Mouse (Mus musculus): ENCODE measurements around the gene Abhd4. TPM values are rescaled to one million over a fixed set of nuclear protein-coding genes. Genes with fewer than 3 reads are reported as not detected.
"Not testable (repeated sequence)": the region's sequence is repeated elsewhere in the genome, so short reads cannot be mapped to it uniquely, and the experiment has no call there.

The Abhd4 gene
- polyA plus RNA-seq, 1 experiment from 2014 or later = 39.9 TPM

- Histone ChIP-seq H3K9me3 (no peaks in the 10 kb centered on the region), H3K27me3 (replicated peaks; ENCODE audit: low read depth, poor library complexity, severe bottlenecking) (peaks cover 10% of the 10 kb centered on the region; the same call in 1 of the 2 replicates), H3K4me1 (peaks cover 31% of the 10 kb centered on the region), H3K4me3 (no peak overlapping the region), H3K27ac (replicated peaks) (no peak overlapping the region), H3K36me3 (replicated peaks) (no peaks in the 10 kb centered on the region)
- no peak for DNase-seq (ENCODE audit: low spot score)
- 53% methylated on average over 16 of the region's 16 CpGs for WGBS
These were observed 29.2 kb upstream of the Abhd4 start for GRCm38 (mm10) chr14:54224484-54225467.

GRCm38 (mm10) chr14:54225725-54226124 is 28.3 kb upstream of the Abhd4 start:
- Histone ChIP-seq H3K9me3 (no peaks in the 10 kb centered on the region), H3K27ac (replicated peaks) (no peak overlapping the region), H3K4me3 (no peak overlapping the region), H3K36me3 (replicated peaks) (no peaks in the 10 kb centered on the region), H3K27me3 (replicated peaks; ENCODE audit: low read depth, poor library complexity, severe bottlenecking) (peaks cover 10% of the 10 kb centered on the region; the same call in 1 of the 2 replicates), H3K4me1 (peaks cover 30% of the 10 kb centered on the region)
- DNase-seq (ENCODE audit: low spot score) = no peak
- 86% methylated on average over 11 of the region's 11 CpGs for WGBS

DNA sequence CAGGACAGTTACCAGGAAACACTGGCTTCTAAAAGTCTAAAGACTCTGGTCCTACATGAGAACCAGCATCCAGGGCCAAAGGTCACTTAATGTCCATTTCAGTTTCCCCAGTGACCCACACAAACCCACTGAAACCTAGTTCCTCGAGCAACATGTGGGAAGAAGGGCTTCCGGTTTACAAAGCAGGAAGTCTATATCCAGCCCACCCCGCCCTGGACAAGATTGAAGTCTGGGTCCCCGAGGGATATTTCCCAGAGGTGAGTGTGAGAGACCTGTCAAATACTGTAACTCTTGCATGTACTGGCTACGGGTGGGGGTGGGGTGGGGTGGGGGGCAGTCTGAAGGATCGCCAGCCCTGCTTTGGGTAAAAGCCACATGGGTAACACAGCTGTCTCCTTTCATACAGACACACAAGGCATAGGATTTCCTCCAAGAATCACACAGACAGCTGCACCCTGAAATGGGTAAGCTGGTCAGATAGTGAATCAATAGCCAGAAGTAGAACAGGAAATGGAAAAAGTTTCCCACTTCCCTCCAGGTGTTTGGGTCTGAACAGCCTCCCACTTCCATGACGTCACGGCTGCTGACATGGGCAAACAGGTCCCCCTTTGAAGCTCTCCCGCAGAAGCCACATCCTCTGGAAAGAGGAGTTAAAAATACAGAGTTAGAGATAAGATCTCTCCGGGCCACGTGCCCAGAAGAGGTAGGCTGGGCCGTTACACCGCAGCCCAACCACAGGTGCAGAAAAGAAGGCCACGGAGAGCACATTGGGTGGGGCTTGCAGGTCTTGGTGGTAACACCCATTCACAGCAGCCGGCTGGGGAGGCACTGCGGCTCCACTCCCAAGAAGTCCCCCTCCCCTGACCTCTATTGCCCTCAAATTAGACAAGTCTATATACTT is 26.8 kb upstream of the Abhd4 start:
- Histone ChIP-seq H3K9me3 (no peaks in the 10 kb centered on the region), H3K4me1 (peaks cover 30% of the 10 kb centered on the region), H3K27me3 (replicated peaks; ENCODE audit: low read depth, poor library complexity, severe bottlenecking) (peaks cover 10% of the 10 kb centered on the region; the same call in 1 of the 2 replicates), H3K36me3 (replicated peaks) (no peaks in the 10 kb centered on the region), H3K27ac (replicated peaks) (no peak overlapping the region; the same call in 1 of the 2 replicates), H3K4me3 (peak overlapping the region; percentile 55)
- 54% methylated on average over 16 of the region's 16 CpGs for WGBS
- no peak for DNase-seq (ENCODE audit: low spot score)

GRCm38 (mm10) chr14:54227911-54228451 is 26.0 kb upstream of the Abhd4 start:
- 1% methylated on average over 10 of the region's 10 CpGs for WGBS
- Histone ChIP-seq H3K27me3 (replicated peaks; ENCODE audit: low read depth, poor library complexity, severe bottlenecking) (peaks cover 10% of the 10 kb centered on the region; the same call in 1 of the 2 replicates), H3K36me3 (replicated peaks) (no peaks in the 10 kb centered on the region), H3K4me3 (peak overlapping the region; percentile 55), H3K27ac (replicated peaks) (peak overlapping the region; percentile 65), H3K4me1 (peaks cover 31% of the 10 kb centered on the region), H3K9me3 (no peaks in the 10 kb centered on the region)
- peak; percentile 78 for DNase-seq (ENCODE audit: low spot score)

DNA sequence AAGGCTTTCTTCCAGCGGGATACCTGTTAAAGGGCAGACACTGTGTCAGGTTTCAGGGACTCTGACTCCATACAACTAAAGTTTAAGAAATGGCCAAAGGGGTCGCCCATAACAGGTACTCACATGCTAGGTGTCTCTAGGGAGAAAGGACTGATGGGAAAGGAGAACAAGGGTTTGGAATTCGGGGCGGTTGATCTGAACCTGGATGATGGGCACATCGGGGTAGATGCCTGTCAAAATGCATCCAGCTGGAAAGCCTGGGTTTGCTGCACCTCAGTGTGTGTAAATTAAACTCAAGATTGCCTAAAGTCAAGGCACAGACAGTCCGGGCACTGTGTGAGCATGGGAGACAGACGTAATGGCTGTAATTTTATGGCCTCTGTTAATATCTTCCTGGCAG is 25.5 kb upstream of the Abhd4 start:
- Histone ChIP-seq H3K4me3 (peak overlapping the region; percentile 55), H3K9me3 (no peaks in the 10 kb centered on the region), H3K27me3 (replicated peaks; ENCODE audit: low read depth, poor library complexity, severe bottlenecking) (peaks cover 10% of the 10 kb centered on the region; the same call in 1 of the 2 replicates), H3K36me3 (replicated peaks) (no peaks in the 10 kb centered on the region), H3K27ac (replicated peaks) (peak overlapping the region; percentile 63; the same call in 1 of the 2 replicates), H3K4me1 (peaks cover 36% of the 10 kb centered on the region)
- no peak for DNase-seq (ENCODE audit: low spot score)
- 7% methylated on average over 7 of the region's 7 CpGs for WGBS

- H3K9me3 ChIP-seq = no peaks in the 10 kb centered on the region
- H3K27me3 ChIP-seq (replicated peaks; ENCODE audit: low read depth, poor library complexity, severe bottlenecking) = peaks cover 10% of the 10 kb centered on the region; the same call in 1 of the 2 replicates
- WGBS = 5% methylated on average over 25 of the region's 25 CpGs
- peaks cover 1% of the 10 kb centered on the region for H3K36me3 ChIP-seq (replicated peaks)
- H3K4me3 ChIP-seq = peak overlapping the region; percentile 55
- H3K4me1 ChIP-seq = peaks cover 38% of the 10 kb centered on the region
- no peak for DNase-seq (ENCODE audit: low spot score)
- peak overlapping the region; percentile 63 for H3K27ac ChIP-seq (replicated peaks)
These were observed 24.9 kb upstream of the Abhd4 start for GRCm38 (mm10) chr14:54228933-54229713.

GRCm38 (mm10) chr14:54229849-54230248 is 24.1 kb upstream of the Abhd4 start:
- peaks cover 32% of the 10 kb centered on the region for H3K4me1 ChIP-seq
- H3K27me3 ChIP-seq (replicated peaks; ENCODE audit: low read depth, poor library complexity, severe bottlenecking); DNase-seq (ENCODE audit: low spot score); H3K27ac ChIP-seq (replicated peaks); H3K36me3 ChIP-seq (replicated peaks); H3K9me3 ChIP-seq; H3K4me3 ChIP-seq: not testable (repeated sequence)
- WGBS = 74% methylated on average over 4 of the region's 4 CpGs

DNA sequence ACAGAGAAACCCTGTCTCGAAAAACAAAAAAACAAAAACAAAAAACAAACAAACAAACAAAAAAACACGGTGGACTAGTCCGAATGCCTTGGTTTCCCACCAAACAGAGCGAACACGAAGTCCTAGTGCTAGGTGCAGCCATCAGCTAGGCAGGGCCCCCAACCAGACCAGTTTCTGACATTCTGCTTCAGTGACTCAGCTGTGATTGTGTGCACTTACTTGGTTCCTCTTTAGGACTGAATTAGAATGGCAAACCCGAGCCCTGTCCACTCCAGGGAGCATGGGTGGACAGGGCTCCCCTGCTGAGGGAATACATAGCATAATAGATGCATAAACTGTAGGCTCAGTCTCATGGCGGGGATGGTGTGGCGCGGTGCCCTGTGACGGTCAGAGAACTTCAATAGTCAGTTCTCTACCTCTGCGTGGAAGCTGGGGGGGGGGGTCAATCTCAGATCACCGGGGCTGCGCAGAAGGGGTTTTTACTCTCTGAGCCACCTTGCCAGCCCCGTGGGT is 23.3 kb upstream of the Abhd4 start:
- WGBS = 88% methylated on average over 14 of the region's 14 CpGs
- Histone ChIP-seq H3K36me3 (replicated peaks) (peaks cover 16% of the 10 kb centered on the region), H3K27me3 (replicated peaks; ENCODE audit: low read depth, poor library complexity, severe bottlenecking) (peaks cover 9% of the 10 kb centered on the region; the same call in 1 of the 2 replicates), H3K4me1 (peaks cover 29% of the 10 kb centered on the region), H3K4me3 (no peak overlapping the region), H3K9me3 (no peaks in the 10 kb centered on the region), H3K27ac (replicated peaks) (no peak overlapping the region)
- no peak for DNase-seq (ENCODE audit: low spot score)

GRCm38 (mm10) chr14:54231176-54231956 is 22.6 kb upstream of the Abhd4 start:
- 0 out of 2 replicates have a peak overlapping the region, but pooled peaks have one; percentile 1 for H3K27ac ChIP-seq (replicated peaks)

GRCm38 (mm10) chr14:54232143-54232542 is 21.8 kb upstream of the Abhd4 start:
- no peaks in the 10 kb centered on the region; the same call in 1 of the 2 replicates for H3K27me3 ChIP-seq (replicated peaks; ENCODE audit: low read depth, poor library complexity, severe bottlenecking)

More at GRCm38 (mm10) chr14:54231176-54231956, 22.6 kb upstream of the Abhd4 start:
- H3K9me3 ChIP-seq = no peaks in the 10 kb centered on the region
- H3K4me3 ChIP-seq = no peak overlapping the region
- H3K27me3 ChIP-seq (replicated peaks; ENCODE audit: low read depth, poor library complexity, severe bottlenecking) = peaks cover 5% of the 10 kb centered on the region; the same call in 1 of the 2 replicates
- peaks cover 19% of the 10 kb centered on the region for H3K36me3 ChIP-seq (replicated peaks)
- WGBS = 86% methylated on average over 21 of the region's 21 CpGs
- no peak for DNase-seq (ENCODE audit: low spot score)
- peaks cover 29% of the 10 kb centered on the region for H3K4me1 ChIP-seq

More at GRCm38 (mm10) chr14:54232143-54232542, 21.8 kb upstream of the Abhd4 start:
- H3K36me3 ChIP-seq (replicated peaks) = peaks cover 19% of the 10 kb centered on the region
- H3K4me1 ChIP-seq = peaks cover 29% of the 10 kb centered on the region
- WGBS = 86% methylated on average over 9 of the region's 9 CpGs
- DNase-seq (ENCODE audit: low spot score) = no peak
- no peak overlapping the region for H3K4me3 ChIP-seq
- H3K27ac ChIP-seq (replicated peaks) = no peak overlapping the region
- no peaks in the 10 kb centered on the region for H3K9me3 ChIP-seq

All from embryonic facial prominence, embryonic 10.5 days (tissue).